Mouse (Mus musculus): ENCODE measurements at regions not wholly inside any gene's neighbourhood (a gene's known extent, or its start where the extent isn't known, plus 50 kb on each side); places are given as distances from the start of the nearest gene placed in this dataset.

GRCm38 (mm10) chr12:54380322-54380721, 176.7 kb upstream of the Egln3 start:
- DNase-seq = no peak

- DNase-seq = no peak
Measured at GRCm38 (mm10) chr12:54378576-54378975, 174.9 kb upstream of the Egln3 start.

- DNase-seq = no peak
Measured at GRCm38 (mm10) chr12:54374060-54374459, 170.4 kb upstream of the Egln3 start.

- DNase-seq = no peak
Measured at GRCm38 (mm10) chr12:54369217-54369616, 165.6 kb upstream of the Egln3 start.

- DNase-seq = no peak
Measured at GRCm38 (mm10) chr12:54364381-54365095, 160.9 kb upstream of the Egln3 start.

- DNase-seq = no peak
Measured at GRCm38 (mm10) chr12:54361762-54362161, 158.1 kb upstream of the Egln3 start.

- DNase-seq = no peak
Measured at GRCm38 (mm10) chr12:54354187-54354586, 150.5 kb upstream of the Egln3 start.

GRCm38 (mm10) chr12:54353694-54354093, 150.0 kb upstream of the Egln3 start:
- DNase-seq = no peak

- no peak for DNase-seq
Measured at GRCm38 (mm10) chr12:54352963-54353606, 149.4 kb upstream of the Egln3 start.

- DNase-seq = no peak
Measured at GRCm38 (mm10) chr12:54350293-54350692, 146.6 kb upstream of the Egln3 start.

- no peak for DNase-seq
Measured at GRCm38 (mm10) chr12:54349403-54349802, 145.7 kb upstream of the Egln3 start.

GRCm38 (mm10) chr12:54343493-54343892, 139.8 kb upstream of the Egln3 start:
- DNase-seq = no peak

GRCm38 (mm10) chr12:54335509-54335908, 131.8 kb upstream of the Egln3 start:
- DNase-seq = no peak

GRCm38 (mm10) chr12:54334491-54335132, 131.0 kb upstream of the Egln3 start:
- no peak for DNase-seq

GRCm38 (mm10) chr12:54333632-54334321, 130.1 kb upstream of the Egln3 start:
- DNase-seq = no peak

GRCm38 (mm10) chr12:54327483-54327882, 123.8 kb upstream of the Egln3 start:
- DNase-seq = no peak

GRCm38 (mm10) chr12:54326571-54326970, 122.9 kb upstream of the Egln3 start:
- DNase-seq = no peak

GRCm38 (mm10) chr12:54320533-54320932, 116.9 kb upstream of the Egln3 start:
- no peak for DNase-seq

- DNase-seq = no peak
Measured at GRCm38 (mm10) chr12:54316980-54317471, 113.4 kb upstream of the Egln3 start.

GRCm38 (mm10) chr12:54316066-54316567, 112.5 kb upstream of the Egln3 start:
- DNase-seq = no peak

GRCm38 (mm10) chr12:54314153-54314552, 110.5 kb upstream of the Egln3 start:
- no peak for DNase-seq

- DNase-seq = peak; percentile 53
Measured at GRCm38 (mm10) chr12:54313211-54313845, 109.7 kb upstream of the Egln3 start.

Data from cerebellum, adult 8-10 months (tissue).